Mouse (Mus musculus): ENCODE results near the gene Gm8298. TPM values are rescaled to one million over a fixed set of nuclear protein-coding genes. Genes with fewer than 3 reads are reported as not detected.

The Gm8298 gene
- polyA plus RNA-seq (2015; fragmentation: Illumina TruSeq; extraction: RNeasy Lipid Tissue Mini Kit (QIAGEN cat#74804); ENCODE audit: insufficient read depth, low read depth, low replicate concordance) = not detected

GRCm38 (mm10) chr3:59860751-59861150, at the start of gene Gm8298:
TSS of gene Gm8298 (plus strand) at chr3:59861051.

GRCm38 (mm10) chr3:59924914-59925313, 64.1 kb downstream of the Gm8298 start, which contains the start of gene C130079G13Rik:
TSS of gene C130079G13Rik (plus strand) at chr3:59925214.

Other genes starting within 250 kb of the Gm8298 start
- gene Gm5538, start 131.3 kb upstream of the Gm8298 start, polyA plus RNA-seq (2015; fragmentation: Illumina TruSeq; extraction: RNeasy Lipid Tissue Mini Kit (QIAGEN cat#74804); ENCODE audit: insufficient read depth, low read depth, low replicate concordance) = not detected
- gene C130079G13Rik, start 64.2 kb downstream of the Gm8298 start, polyA plus RNA-seq (2015; fragmentation: Illumina TruSeq; extraction: RNeasy Lipid Tissue Mini Kit (QIAGEN cat#74804); ENCODE audit: insufficient read depth, low read depth, low replicate concordance) = not detected
- gene Aadacl2, start 145.7 kb downstream of the Gm8298 start, polyA plus RNA-seq (2015; fragmentation: Illumina TruSeq; extraction: RNeasy Lipid Tissue Mini Kit (QIAGEN cat#74804); ENCODE audit: insufficient read depth, low read depth, low replicate concordance) = not detected
- gene Aadac, start 164.7 kb downstream of the Gm8298 start, polyA plus RNA-seq (2015; fragmentation: Illumina TruSeq; extraction: RNeasy Lipid Tissue Mini Kit (QIAGEN cat#74804); ENCODE audit: insufficient read depth, low read depth, low replicate concordance) = not detected
- not detected for gene Sucnr1, start 220.8 kb downstream of the Gm8298 start, polyA plus RNA-seq (2015; fragmentation: Illumina TruSeq; extraction: RNeasy Lipid Tissue Mini Kit (QIAGEN cat#74804); ENCODE audit: insufficient read depth, low read depth, low replicate concordance)

All from pancreas, adult 10 weeks (tissue).